Mouse (Mus musculus) brain, embryonic 14.5 days (tissue): ENCODE data around the gene Creb3l1. TPM values are rescaled to one million over a fixed set of nuclear protein-coding genes. Genes with fewer than 3 reads are reported as not detected.

ENCODE experiments used
- DNase-seq: peaks from one replicate; pipeline ENCODE4 v3.0.0-alpha.2; 2011; ENCODE audit warnings: low read depth
- CTCF ChIP-seq: fragments of 200-500 bp; IDR thresholded peaks from 2 replicates; pipeline ENCODE4 v1.5.1; 2012; ENCODE audit warnings: inconsistent platforms, mild to moderate bottlenecking, moderate library complexity, borderline replicate concordance; ENCODE audit not compliant: insufficient read depth, insufficient read length; ENCODE audit errors: extremely low read depth
- POLR2A ChIP-seq: fragments of 200-500 bp; IDR thresholded peaks from 2 replicates; pipeline ENCODE4 v1.6.1; 2012; ENCODE audit warnings: mild to moderate bottlenecking, inconsistent platforms, borderline replicate concordance; ENCODE audit not compliant: poor library complexity, insufficient read depth, insufficient read length, severe bottlenecking; ENCODE audit errors: extremely low read depth
- polyA plus RNA-seq: library from polyadenylated mRNA; depleted of rRNA; stranded (reverse); fragments of >200 nt; gene quantifications from 2 replicates; pipeline ENCODE4 v1.2.3, GENCODE M21; 2012; rRNA removed

Gene Creb3l1
- polyA plus RNA-seq, 1 experiment = 4.7 TPM

GRCm38 (mm10) chr2:91932737-91933350 lies 91.5 kb downstream of the Creb3l1 start:
- TF ChIP-seq CTCF (no peak), POLR2A (no peak)
- DNase-seq = no peak

Other genes starting within 250 kb of the Creb3l1 start
- gene Chrm4, start 97.3 kb downstream of the Creb3l1 start, polyA plus RNA-seq = 2.0 and 2.5 TPM in 2 replicates
- 198 and 297 TPM in 2 replicates for gene Mdk, start 92.2 kb downstream of the Creb3l1 start, polyA plus RNA-seq
- gene Gm9821, start 78.8 kb downstream of the Creb3l1 start, polyA plus RNA-seq = not detected in 2 replicates
- 89.7 and 102 TPM in 2 replicates for gene Dgkz, start 48.6 kb downstream of the Creb3l1 start, polyA plus RNA-seq
- gene Phf21a, start 68.6 kb upstream of the Creb3l1 start, polyA plus RNA-seq = 77.6 and 104 TPM in 2 replicates